Mouse (Mus musculus) layer of hippocampus, postnatal 14 days (tissue): ENCODE results near the gene Reln. TPM values are rescaled to one million over a fixed set of nuclear protein-coding genes. Genes with fewer than 3 reads are reported as not detected.

ENCODE experiments used
- DNase-seq, 2 experiments: peaks; one replicate each; pipeline ENCODE4 v3.0.0; 2021 to 2022; ENCODE audit warnings: low spot score in 2 of 2, mixed read lengths in 1 of 2
- long read RNA-seq, 2 experiments: library from polyadenylated mRNA; stranded (forward); transcript quantifications; one replicate each; pipeline ENCODE4 v2.0.0; 2021
- total RNA-seq, 2 experiments: library from RNA; stranded (reverse); gene quantifications; 2 replicates each; pipeline ENCODE4 v1.2.3; 2021

The Reln gene
- total RNA-seq: 10 to 100 TPM; 86.9 to 87.4 TPM
- long read RNA-seq, experiment 1, partial matches to known transcripts: 2 of 8 reads
- long read RNA-seq, experiment 1, other reads (novel, unspliced or antisense): 5 of 8 reads
- long read RNA-seq, experiment 2, partial matches to known transcripts: 4 of 11 reads
- long read RNA-seq, experiment 2, other reads (novel, unspliced or antisense): 7 of 11 reads

DNA sequence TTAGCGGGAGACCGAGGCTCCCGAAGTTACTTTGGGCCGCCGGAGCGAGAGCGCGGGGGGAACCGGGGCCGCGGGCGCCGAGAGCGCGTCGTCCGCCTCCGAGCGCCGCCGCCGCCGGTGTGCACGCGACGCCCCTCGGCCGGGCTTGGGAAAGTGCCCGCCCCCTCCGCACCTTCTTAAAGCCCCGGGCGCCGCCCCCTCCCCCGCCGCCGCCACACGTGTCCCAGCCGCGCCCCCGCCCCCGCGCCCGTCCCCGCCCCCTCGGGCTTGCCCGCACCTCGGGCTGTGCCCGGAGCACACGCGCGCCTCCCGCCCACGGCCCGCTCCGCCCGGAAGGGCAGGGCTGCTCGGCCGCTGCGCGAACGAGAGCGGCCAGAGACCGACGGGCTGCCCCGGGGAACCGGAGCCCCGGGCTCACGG, at the start of gene Reln:
TSS of gene Reln (minus strand) at position 147 of the 420 bp plus-strand sequence.
- no peak for DNase-seq

DNA sequence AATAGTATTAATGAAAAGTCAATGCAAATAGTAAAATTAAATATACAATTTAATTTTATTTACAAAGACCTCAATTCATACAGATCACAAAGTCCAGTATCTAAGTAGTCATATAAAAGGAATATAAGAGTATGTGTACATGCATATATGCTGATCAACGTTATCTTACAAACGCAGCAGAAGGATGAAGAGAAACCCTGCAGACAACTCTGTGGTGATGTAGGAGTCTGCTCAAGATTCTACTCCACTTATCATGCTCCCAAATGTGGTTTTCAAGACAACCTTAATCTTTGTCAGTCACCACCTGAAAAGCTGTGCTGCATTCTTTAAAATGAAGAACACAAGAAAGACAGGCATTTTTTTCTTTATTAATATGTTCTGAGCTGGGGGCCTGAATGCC, 44.0 kb upstream of the Reln start:
- DNase-seq: no peak

DNA sequence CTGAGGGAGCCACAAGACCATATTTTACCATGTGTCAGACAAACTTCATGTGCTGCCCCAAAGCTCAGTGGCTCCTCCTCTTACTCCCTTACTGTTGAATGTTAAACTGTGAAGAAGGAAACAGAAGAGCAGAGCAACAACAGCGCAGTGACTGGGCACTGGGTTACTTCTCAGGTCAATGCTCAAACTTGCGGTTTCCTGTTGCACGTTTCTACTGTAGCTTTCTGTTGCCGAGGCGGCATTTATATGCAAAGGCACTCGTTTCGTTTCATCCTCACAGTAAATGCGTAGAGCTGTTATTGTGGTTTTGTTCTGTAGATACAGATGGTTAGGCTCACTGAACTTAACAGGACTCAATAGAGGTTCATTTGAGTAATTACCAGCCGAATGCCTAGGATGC, 16.0 kb upstream of the Reln start:
- DNase-seq: no peak

DNA sequence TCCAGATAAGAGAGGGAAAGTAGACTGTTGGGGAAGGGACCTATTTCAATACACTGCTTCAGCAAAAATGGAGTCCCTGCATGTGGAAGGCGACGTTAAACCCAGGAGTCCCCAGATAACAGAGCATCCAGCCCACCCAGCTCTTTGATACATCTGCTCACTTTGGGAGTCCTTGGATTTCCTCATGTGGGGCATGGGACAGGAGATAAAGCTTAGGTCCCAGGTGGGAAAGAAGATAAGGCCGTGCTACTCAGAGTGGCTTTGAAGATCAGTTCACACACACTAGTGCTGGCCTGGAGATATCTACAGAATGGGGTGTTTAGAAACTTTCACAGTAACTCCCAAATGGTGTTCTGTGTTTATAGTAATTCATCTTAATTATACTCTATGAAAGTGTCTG, 3.9 kb upstream of the Reln start:
- DNase-seq: no peak

DNA sequence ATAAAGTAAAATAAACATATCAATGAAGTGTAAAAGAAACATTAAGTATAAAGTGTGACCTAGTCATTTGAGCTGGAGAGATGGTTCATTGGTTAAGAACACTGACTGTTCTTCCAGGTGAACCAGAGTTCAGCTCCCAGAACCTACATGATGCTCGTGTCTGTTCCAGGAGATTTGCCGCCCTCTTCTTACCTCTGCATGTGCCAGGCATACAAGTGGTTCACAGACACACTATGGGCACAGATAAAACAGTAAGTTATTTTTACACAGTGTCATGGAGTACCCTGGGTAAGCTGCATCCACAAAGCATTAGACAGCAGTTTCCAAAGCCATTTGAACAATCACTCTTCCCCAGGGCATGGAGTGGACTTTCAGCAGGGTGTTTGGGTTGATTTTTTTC, 3.2 kb upstream of the Reln start:
- no peak for DNase-seq

DNA sequence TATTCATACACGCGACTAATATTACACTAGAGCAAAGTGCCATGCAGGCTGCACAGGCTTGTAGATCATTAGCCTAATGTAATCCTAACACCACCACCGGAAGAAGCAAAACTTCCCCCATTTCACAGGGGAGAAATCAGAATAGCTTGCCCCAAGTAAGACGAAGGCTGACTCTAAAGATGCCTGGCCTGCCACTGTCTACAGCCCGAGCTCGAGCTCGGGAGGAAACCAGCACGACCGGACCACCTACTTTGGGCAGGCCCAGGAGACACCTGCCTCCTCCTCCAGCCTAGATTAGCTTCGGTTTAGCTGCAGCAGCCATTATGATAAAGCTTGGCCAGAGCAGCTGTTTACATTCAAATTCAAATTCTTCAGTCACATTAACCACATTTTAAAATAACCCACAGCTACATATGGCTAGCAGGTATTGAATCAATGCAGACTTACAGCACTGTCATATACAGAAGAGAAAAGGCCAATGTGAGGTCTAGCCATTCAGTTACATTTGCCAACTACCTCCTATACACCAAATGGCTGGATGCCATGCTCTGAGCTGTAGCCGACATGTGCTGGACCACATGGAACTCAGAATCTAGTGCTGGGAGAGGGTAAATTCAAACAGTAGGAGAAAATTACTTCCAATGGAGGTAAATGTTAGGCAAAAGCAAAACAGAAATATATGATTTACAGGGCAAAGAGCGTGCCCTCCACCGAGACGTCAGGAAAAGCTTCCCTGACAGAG, 1.6 kb upstream of the Reln start:
- no peak for DNase-seq

DNA sequence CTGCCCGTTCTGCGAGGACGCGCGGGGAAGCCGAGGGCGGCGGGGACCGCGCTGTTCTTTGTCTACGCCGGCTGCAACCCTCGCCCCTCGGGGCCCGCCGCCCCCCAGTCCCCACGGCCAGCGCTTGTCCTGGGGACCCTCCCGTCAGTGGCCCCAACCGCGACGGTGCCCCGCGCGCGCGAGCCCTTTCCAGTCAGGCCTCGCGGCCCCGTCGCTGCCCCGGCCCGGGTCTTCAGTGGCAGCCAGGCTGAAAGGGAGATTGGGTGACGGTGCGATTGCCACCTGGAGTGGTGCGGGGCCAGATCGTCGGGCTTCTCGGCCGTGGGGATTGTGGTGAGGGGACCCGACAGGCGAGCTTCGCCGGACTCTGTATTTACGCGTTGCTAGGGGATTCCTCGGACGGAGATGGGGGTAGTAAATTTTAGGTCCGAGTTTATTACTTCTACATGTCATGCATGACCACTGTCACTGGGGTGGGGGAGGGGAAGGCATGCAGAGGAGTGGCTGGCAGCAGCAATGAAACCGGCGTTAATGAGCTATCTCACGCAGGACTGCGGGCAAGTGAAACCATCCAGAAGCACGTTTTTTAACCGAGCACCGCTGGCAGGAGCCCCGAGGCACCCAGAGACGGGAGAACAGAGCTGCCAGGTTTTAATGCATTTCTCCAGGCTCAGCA, 612 bp upstream of the Reln start:
- DNase-seq: no peak

DNA sequence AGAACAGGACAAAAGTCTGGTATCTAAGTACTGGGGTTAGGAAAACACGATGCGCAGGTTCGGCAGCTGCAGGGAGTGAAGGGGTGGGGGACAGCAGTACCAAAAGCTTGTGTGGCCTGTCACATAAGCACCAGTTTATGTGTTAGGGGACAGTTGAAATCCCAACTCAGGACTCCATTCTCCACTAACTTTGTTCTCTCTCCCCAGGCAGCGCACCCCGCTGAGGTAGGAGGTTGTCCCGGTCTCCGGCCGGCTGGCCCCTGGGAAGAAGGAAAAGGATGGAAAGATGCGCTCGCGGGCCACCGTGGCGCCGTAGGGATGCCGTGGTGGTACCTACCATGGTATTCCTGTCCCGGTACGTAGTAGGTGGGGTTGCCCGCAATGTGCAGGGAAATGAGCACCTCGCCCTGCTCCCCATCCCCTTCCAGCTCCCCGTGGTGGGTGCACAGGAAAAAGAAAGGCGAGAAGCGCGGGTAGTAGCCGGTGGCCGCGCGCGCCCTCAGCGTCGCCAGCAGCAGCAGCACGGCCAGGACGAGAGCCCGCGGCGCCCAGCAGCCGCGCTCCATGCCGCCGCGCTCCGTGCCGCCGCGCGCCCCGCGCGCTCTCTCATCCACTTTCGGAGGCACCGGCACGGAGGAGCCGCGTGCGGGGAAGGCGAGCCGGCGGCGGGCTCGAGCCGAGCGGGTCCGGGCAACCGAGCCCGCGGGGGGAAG, 503 bp downstream of the Reln start:
- DNase-seq: peak in 1 of 2 experiments; percentile 19

DNA sequence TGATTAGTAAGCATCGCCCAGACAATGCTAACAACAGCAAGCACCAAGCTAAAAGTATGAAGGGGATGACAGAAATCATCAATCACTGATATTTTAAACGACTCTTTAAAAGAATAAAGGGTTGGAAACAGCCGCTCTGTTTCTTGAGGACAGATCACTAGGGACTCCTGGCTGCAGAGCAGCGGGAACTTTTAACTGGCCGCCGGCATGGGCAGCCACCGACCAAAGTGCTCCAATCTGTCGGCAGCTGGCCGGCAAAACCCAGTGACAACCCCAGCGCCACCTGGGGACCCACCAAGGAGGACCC, 1.0 kb downstream of the Reln start:
- peak in 1 of 2 experiments; percentile 8 for DNase-seq

DNA sequence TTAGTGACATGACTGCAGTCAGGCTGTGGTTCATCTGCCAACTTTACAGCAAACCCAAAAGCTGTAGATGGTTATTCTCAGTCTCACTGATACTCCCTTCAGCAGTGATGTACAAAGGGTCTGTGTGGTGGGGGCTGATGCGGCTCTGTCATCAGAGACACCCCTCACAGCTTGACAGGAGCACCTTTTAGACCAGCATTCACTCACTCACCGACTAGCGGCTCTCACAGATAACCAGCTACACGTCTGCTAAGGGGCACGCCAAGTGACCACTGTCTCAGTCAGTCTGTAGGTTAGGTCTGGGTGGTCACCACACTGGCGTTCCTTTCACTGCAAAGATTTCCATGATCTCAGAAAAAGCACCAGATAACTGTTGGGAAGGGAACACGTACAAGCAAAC, 2.0 kb downstream of the Reln start:
- DNase-seq: no peak

DNA sequence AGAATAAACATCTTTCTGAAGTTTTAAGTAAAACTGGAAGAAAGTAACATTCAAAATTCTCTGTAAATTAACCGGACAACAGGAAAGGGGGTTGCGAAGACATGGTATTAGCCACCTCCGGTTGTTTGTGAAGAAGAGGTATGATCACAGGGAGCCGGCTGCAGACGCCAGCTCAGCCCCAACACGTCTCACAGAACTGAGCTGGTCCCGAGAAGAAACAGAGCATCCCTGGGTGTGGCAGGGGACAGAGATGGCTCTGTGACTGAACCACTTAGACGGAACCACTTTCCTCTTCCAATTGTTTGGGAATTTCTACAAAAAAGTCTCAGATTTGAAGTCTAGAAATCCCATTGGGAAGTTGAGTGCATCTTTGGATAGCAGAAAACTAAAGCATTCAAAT, 3.5 kb downstream of the Reln start:
- DNase-seq: no peak

DNA sequence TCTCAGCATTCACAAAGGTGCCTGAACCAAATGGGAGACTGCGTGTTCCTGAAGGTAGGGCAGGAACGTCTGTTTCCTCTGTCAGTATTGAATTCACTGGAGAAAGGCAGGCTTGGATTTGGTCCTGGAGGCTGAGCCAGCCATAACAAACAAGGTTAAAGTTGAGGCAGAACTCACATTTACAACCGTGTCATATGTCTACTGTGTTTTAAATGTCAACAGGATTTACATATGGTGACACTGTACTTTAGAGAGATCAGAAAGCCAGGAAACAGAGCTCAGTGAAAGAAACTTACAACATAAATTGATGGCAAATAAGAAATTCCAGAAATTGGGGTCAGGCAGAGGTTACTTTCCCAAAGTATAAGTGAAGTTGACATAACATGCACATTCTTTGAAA, 9.1 kb downstream of the Reln start:
- DNase-seq: no peak

DNA sequence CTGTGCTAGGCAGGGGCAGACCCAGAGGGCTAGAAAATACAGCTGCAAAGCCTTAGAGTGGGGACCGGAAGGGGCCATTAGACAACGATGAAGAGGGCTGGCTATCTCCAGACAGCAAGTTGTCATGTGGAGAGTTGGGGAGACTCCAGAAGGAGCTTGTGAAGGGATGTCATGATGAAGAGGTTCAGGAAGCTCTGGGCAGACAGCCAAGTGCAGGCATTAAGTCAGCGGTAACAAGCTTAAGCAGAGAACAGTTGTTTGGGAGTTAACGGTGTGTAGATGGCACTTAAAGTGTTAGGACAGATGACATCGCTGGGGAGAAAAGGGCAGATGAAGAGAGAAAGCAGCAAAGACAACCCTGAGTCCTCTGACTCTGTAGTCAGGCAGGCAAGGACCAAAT, 13.7 kb downstream of the Reln start:
- DNase-seq: no peak

DNA sequence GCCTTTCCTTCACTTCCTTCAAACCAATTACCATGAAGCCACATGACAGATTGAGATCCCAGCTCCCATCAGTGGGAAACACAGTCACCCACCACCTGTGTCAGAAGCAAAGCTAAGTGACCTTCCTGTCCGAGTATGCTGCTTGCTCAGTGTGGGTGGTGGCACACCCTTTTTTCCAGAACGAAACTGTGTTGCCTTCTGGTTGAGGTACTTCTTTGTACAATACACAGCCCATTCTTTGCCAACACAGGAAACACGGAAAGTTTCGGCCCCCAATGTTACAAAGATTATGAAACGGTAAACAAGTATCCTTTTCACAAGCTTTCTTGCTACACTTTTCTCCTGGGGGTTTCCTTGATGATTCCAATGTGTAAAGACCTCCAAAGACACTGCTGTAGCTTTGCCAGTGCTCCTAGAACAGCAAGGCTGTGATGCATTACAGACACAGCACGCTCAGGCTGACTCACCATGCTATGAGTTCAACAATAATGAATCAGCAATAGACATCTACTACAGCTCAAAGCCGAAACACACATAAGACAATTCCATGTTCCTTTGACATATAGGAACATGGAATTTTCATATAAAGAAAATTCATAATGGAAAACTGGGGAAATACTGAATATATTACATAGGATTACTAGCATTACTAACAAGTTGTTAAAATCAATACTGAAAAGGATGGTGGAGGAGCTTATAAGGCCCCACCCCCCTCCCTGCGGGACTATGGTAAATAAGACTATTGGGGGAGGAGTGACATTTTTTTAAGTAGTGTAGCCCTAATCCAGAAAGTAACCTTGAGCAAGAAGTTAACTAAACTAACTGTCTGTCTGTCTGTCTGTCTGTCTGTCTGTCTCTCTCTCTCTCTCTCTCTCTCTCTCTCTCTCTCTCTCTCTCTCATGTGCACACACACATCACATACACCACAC, 15.8 kb downstream of the Reln start:
- DNase-seq: no peak

DNA sequence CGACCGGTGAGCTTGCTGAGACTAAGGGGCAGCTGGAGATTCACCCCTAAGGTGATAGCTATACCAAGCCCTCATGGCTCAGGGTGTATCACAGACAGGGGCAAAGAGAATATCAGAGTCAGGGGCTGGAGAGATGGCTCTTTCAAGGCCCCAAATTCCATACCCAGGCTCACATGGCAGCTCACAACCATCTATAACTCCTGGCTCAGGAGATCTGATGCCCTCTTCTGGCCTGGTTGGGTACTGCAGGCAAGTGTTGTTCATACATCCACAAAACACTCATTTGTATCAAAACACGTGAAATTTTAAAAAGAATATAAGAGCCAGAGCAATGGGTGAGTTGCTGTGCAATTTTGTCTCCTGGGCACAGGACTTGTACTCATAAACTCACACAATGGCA, 17.3 kb downstream of the Reln start:
- DNase-seq: no peak

DNA sequence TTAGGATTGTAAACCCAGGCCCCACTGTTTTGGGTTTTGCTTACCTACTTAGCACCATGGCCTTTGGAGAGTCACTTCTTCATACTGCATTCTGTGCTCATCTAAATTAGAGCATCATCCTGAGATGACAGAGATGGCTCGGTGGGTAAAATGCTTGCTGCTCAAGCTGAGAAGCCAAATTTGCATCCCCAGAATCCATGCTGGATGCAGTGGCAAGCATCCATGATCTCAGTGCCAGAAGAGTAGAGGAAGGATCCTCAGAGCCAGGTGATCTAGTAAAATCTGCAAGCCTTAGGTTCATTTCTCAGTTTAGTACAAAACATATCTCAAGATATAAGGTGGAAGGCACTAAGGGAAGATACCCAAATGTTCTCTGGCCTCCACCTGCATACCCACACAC, 20.7 kb downstream of the Reln start:
- no peak for DNase-seq

DNA sequence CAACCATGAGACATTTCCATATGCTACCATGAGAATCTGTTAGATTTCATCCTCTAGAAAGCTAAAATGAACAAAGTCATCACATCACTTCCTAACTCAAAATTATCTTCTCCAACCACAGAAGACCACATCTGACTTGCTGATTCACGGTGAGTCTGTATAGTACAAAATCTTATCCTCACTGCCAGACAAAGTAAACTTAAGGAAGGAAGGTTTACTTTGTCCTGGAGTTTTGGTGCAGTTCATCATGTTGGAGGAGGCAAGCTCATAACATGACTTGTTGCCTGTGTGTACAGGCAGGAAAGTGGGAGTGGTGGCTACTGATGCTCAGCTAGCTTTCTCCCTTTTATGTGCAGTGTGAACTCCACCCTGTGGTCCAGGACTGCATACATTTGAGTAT, 26.7 kb downstream of the Reln start:
- DNase-seq: no peak

DNA sequence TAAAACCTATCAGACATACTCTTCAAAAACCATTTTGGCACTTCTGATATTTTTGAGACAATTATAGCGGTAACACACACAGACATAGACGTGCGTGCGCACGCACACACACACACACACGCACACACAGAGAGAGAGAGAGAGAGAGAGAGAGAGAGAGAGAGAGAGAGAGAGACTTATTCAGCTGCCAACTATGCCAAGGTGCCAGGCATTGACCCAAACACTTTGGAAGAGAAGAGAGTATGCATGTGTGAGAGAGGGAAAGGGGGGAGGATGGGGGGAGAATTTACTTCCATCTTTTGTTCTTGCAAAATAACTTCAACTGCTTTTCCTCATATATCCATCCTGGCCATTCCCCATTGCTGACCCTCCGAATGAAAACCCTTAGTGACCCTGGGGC, 28.0 kb downstream of the Reln start:
- DNase-seq: no peak

DNA sequence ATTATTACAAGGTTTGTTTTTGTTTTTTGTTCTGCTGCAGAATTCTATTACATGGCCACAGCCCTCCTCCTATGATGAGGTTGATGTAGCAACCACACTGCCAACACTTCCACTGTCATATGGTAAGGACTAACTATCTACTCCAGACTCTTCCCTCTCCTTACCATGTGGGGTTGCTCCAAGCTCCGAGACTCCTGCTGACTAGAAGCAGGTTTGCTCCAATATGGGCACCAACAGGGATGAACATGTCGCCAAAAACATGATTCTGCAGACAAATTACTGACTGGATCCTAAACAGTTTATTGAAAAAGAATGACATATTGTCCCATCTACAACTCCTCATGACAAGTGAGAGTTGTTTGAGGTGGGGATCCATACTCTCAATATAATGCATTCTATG, 28.5 kb downstream of the Reln start:
- DNase-seq: no peak

DNA sequence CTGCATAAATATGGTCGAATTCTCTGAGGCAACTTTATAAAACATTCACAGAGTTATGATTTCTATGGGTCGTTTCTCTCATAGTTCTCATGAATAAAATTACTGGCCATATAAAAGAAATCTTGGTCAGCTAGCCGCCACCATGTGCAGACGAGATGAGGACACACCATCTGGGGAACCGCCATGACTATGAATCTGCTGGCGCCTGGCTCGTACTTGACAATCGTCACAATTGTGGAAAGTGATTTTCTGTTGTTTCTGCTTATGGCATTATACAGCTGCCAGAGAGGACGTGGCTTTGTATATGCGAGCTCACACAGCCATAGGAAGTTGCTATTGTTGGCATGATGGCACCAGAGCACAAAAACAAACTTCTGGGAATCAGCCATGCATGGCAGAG, 31.5 kb downstream of the Reln start:
- DNase-seq: no peak

DNA sequence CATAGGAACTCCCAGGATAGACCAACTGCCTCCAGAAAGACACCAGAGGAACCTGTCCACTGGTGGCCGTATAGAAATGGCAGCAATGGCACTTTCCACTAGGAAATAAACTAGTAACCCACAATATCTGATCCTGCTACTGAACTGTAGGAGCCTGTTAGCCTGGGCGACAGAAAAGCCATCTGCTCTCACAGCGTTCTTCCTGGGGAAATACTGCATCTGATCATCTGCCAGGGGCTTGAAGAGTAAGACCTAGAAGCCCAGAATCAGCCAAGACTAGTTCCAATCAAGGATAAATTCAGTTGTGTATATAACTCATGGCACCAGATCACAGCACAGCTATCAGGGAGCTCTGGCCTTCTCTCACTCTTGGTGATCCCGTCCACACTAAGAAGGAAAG, 33.5 kb downstream of the Reln start:
- DNase-seq: no peak
